Mouse (Mus musculus) E14TG2a.4 (cell line): ENCODE data around the gene Nr1i3.

Experiments
- CTCF ChIP-seq: conservative IDR thresholded peaks from 2 replicates; pipeline ENCODE4 v1.5.1; 2014; ENCODE audit warnings: low read length
- NANOG ChIP-seq: IDR thresholded peaks from 2 replicates; pipeline ENCODE4 v1.6.1; 2014; ENCODE audit warnings: borderline replicate concordance, low read length, mixed read lengths
- POU5F1 ChIP-seq: IDR thresholded peaks from 2 replicates; pipeline ENCODE4 v1.6.1; 2014; ENCODE audit warnings: low read length, borderline replicate concordance

GRCm38 (mm10) chr1:171251594-171252324, 38.0 kb downstream of the Nr1i3 start:
- no peak for TF ChIP-seq CTCF
- no peak for TF ChIP-seq POU5F1
- no peak for TF ChIP-seq NANOG
